Mouse (Mus musculus): ENCODE results near the gene Abhd5.

Gene Abhd5

GRCm38 (mm10) chr9:122410437-122411175 lies 59.2 kb downstream of the Abhd5 start:
- DNase-seq (ENCODE audit: extremely low read depth, low read depth): no peak

GRCm38 (mm10) chr9:122414648-122415047 lies 63.2 kb downstream of the Abhd5 start:
- DNase-seq (ENCODE audit: extremely low read depth, low read depth): no peak

- no peak for DNase-seq (ENCODE audit: extremely low read depth, low read depth)
These were observed 63.8 kb downstream of the Abhd5 start for GRCm38 (mm10) chr9:122415056-122415775.

- DNase-seq (ENCODE audit: extremely low read depth, low read depth): no peak
These were observed 65.2 kb downstream of the Abhd5 start for GRCm38 (mm10) chr9:122416617-122417016.

- DNase-seq (ENCODE audit: extremely low read depth, low read depth): no peak
These were observed 68.9 kb downstream of the Abhd5 start for GRCm38 (mm10) chr9:122420195-122420756.

- DNase-seq (ENCODE audit: extremely low read depth, low read depth): peak; percentile 46
These were observed 69.7 kb downstream of the Abhd5 start for GRCm38 (mm10) chr9:122420772-122421764.

GRCm38 (mm10) chr9:122421911-122422310 lies 70.5 kb downstream of the Abhd5 start:
- no peak for DNase-seq (ENCODE audit: extremely low read depth, low read depth)

- no peak for DNase-seq (ENCODE audit: extremely low read depth, low read depth)
These were observed 71.3 kb downstream of the Abhd5 start for GRCm38 (mm10) chr9:122422706-122423105.

GRCm38 (mm10) chr9:122423146-122423545 lies 71.7 kb downstream of the Abhd5 start:
- DNase-seq (ENCODE audit: extremely low read depth, low read depth): no peak

- peak; percentile 56 for DNase-seq (ENCODE audit: extremely low read depth, low read depth)
These were observed 73.7 kb downstream of the Abhd5 start for GRCm38 (mm10) chr9:122424941-122425608.

GRCm38 (mm10) chr9:122429058-122429649 lies 77.7 kb downstream of the Abhd5 start:
- DNase-seq (ENCODE audit: extremely low read depth, low read depth): no peak

GRCm38 (mm10) chr9:122429685-122430084 lies 78.3 kb downstream of the Abhd5 start:
- DNase-seq (ENCODE audit: extremely low read depth, low read depth): no peak

All from MEL-GATA-1-ER (cell line).